Mouse (Mus musculus) left cerebral cortex, adult 11 months (tissue): Measurements from ENCODE around the gene Fam71f1.
"Not testable (repeated sequence)": the region's sequence is repeated elsewhere in the genome, so short reads cannot be mapped to it uniquely, and the experiment has no call there.

Experiments
- DNase-seq: peaks from one replicate; pipeline ENCODE4 v3.0.0; 2022; ENCODE audit warnings: low spot score

The Fam71f1 gene

DNA sequence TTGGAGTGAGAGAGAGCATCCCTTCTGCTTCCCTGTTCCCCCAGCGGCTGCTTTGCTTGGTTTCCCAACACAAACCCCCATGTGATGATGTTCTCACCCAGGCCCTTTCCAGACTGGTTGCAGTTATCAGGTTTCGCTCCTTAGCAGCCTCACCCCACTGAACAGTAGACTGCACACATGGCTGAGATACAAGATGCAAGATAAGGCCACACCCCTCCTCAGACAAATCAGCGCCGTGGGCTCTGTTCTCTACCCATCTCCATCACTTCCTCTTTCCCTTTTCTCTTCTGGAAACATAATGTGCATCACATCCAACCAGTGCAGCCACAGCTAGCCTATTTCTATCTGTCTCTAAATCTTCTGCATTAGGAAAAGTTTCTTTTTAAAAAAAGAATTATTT, 10.6 kb downstream of the Fam71f1 start:
- DNase-seq, result no peak

DNA sequence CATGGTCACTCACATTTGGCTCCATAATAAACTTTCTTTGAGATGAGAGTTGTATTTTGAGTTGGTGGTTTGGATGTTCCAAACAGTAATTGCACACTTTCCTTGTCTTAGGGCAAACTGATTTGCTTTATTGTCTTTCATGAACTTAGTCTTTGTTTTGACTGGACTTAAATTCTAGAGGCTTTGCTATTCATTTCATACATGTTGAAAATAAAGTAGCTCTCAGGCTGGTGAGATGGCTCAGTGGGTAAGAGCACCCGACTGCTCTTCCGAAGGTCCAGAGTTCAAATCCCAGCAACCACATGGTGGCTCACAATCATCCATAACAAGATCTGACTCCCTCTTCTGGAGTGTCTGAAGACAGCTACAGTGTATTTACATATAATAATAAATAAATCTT, 27.6 kb downstream of the Fam71f1 start:
- DNase-seq, result not testable (repeated sequence)

DNA sequence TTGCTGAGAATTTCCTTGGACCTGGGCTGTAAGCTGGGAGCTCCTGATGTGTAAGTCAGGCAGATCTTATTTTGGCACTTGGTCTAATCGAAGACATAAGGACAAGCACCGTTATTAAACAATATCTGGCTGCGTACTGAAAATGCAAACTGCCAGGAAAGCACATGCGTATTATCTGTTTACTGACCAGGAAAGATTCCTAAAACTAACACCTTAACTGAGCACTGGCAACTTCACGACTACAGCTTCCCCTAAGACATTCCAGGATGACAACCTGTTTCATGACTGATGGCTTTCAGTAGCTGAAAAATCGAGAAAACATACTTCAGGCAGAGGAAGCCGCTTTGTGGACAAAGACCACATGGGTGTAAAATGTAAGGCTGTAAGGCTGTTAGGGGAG, 28.2 kb downstream of the Fam71f1 start:
- DNase-seq, result no peak

DNA sequence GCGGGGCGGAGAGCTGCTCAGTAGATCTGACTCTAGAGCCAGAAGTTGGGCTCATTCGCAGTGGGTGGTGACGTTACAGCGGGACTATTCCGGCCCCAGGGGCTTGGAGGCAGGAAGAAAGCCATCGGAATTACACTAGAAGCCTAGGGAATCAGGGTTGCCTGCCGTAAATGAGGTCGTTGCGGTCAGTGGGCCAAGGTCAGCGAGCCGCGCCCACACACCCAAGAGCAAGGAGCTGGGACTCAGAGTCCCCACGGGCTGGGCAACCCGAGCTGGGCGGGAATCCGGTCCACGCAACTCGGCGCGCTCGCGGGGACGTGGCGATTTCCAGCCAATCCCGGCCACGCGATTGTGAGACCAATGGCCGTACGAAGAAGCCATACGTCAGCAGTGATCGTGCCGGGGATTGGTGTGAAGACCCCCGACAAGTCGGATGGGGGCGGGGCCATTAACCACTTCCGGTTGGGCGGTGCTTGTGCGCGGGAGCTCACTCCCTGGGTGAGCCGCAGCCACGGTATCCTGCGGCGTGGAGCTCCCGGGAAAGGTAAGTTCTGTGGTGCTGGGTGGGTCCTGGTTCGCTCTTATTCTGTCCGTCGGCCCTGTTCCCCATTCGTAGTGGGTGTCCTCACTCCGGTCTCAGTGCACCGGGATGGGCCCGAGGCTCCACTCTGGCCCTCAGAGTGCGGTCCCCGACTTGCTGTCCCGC, 28.9 kb downstream of the Fam71f1 start, which contains the start of gene Calu:
Gene Calu, plus strand, starts transcription at position 405 of the 706 bp plus-strand sequence.
- DNase-seq, result peak; percentile 99

DNA sequence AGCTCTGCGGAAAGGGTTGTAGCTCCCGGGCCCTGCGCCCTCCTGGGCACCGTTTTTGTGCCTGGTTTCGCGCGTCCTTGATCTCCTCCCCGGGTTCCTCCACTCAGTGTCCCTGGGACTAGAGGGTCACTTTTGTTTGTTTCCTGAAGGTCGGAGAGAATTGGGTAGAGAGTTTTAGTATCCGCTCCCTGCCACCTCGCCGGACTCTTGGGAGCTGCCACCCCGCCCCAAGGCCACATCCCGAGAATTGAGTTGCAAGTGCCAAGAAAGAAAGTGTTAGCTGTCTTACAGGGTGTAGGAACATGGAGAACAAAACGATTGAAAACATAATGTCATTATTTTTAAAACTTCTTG, 29.4 kb downstream of the Fam71f1 start:
- DNase-seq, result no peak

DNA sequence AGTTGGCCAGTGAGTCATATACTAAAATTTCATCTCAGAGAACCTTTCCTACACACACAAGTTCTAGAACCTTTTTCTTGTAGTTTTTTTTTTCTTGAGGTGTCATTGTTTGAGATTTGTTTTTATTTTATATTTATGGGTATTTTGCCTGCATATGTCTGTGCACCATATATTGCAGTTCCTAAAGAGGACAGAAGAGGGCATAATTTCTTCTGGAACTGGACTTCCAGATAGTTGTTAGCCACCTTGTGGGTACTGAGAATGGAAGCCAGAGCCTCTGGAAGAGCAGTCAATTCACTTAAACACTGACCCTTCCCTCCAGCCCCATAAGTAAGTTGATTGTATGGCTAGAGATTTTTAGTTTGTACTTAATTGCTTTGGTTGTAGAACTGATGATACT, 32.7 kb downstream of the Fam71f1 start:
- DNase-seq, result no peak

DNA sequence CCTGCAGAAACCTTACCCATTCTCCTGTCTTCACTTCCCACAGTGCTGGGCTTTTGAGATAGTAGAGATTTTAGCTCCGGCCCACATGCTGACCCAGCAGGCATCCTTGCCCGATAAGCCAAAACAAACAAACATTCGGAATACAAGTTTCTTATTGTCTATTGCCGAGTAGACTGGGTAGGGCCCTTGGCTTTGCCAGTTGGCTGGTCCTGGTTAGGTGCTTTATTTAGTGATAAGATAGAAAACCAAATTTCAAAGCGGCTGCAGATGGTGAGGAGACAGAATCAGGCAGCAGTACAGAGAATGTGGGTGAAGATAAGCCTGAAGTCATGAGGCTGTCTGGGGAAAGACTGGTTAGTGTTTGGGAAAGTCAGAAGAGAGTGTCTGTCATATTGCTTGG, 33.9 kb downstream of the Fam71f1 start:
- DNase-seq, result no peak

DNA sequence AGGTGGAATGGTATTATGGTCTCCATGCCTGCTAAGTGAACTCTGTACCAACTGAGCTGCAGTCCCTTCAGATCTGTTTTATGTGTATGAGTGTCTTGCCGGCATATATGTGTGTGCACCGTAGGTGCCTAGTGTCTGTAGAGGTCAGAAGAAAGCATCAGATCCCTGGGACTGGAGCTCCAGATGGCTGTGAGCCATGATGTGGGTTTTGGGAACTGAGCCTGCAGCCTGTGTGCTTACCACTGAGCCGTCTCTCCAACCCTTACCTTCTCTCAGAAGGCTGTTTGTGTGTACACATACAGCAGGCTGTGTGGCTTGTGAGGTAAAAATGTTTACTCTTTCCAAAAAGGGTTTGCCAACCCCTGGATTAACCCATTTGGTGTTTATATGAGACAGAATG, 40.4 kb downstream of the Fam71f1 start:
- no peak for DNase-seq

DNA sequence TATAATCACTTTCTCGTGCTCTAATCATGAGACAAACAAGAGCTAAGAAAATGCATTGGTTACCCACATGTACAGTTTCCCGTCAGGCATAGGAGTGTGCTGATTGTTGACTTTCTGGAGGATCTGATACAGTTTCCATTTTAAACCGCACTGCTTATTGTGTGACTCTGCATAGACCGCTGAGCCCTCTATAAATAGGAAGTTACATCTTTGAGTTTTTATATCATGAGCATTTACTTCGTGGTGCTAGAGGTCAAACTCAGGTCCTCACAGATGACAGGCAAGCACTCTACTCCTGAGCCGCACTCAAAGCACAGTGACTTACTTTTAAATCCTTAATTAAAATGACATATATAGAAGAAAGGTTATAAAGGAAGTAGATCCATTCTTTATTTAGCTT, 41.3 kb downstream of the Fam71f1 start:
- no peak for DNase-seq

DNA sequence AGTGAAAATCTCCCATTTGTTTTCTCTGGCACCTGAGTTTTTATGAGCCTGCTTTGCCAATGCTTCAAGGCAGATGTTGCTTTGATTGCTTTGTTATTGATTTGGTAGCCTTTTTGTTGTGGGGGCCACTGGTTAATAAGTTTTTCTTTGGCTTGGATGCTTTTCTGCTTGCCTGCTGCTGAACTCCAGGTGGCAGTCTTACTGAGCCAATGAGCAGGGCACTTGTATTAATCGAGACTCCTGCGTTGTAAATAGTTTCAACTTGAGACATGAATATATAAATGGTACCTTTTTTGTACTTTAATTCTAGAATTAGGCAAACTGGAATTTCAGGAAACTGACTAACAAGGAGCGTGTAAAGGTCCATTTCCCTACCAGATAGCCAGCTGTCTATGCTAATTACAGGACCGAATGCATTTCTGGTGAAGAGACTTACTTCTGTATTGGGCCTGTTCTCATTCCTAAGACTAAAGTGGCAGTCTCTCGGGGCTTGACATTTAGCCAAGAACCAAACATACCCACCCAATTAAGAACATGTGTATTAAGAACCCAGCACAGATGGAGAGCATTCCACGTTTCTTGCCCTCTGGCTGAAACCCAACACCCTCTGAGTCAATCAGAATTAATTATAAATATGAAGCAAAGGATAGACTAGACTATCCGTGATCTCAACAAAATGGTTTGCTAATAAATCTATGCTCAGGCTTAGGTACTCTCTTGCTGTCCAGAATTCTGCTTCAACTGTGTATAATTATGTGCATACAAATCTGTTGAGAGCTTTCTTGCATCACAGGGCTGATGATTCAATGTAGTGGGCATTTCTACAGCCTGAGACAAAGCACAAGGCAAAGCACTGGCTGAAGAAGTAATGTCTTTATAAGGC, 43.5 kb downstream of the Fam71f1 start:
- DNase-seq, result no peak

DNA sequence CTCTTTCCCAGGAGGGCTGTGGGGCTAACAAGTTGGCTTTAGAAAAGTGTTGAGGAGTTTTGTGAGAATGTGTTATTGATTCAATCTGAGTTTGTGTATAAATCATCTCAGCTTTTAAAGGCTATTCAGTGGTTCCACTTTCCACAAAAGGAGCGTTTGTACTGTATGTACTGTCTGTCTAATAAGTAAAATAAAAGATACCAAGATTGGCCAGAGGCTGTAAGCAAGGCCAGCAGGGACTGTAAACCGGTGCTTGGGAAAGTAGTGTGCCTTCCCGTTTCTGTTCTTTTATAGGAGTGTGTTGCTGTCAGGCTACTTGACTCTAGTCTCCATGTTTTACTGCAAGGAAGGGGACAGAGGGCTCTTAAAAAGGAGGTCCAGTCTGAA, 44.2 kb downstream of the Fam71f1 start:
- no peak for DNase-seq

DNA sequence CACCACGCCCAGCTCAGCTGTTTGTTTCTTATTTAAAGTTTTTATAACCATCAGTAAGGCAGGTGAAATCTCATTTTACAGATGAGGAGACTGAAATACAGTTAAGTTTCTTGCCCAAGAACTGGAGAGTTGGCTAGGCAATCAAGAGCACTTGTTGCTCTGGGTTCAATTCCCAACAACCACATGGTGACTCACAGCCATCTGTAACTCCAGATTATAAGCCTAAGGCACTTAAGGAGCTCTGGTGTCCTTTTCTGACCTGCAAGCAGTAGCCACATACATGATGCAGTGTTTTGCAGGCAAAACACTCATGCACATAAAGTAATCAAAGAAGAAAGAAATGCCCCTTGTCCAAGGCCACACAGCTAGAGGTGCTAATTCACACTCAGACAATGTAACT, 46.3 kb downstream of the Fam71f1 start:
- no peak for DNase-seq

DNA sequence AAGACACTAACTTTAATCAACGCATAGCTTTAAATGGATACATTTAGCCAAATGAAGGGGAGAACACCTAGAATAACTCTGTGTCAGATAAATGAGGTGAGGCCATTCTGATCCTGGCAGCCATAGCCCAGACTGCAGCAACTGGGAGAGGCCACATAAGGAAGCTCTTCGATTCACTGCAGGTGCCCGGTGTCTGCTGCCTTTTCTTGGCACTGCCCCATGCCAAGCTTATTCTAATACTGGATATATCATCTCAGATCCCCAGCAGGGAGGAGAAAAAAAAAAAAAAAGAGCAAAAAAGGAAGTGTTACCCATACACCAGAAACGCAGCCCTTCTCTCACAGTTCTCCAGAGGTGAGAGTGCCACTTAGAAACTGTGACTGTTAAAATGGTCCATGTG, 58.4 kb downstream of the Fam71f1 start:
- DNase-seq, result no peak

DNA sequence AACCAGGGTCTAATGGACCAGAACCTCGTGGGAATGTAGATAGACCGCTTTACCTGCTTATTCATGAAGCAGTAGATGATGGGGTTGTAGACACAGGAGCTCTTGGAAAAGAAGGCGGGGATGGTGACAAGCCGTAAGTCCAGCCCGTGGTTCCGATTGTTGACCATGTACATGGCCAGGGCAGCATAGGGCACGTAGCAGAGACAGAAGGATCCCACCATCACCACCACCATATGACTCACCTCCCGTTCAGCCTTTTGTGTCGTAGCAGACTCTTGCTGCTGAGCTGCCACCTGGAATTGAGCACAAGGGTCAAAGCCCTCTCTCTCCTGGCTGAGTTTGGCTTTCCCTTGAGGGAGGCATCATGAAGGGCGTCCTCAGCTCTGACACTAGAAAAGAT, 59.7 kb downstream of the Fam71f1 start:
- no peak for DNase-seq

DNA sequence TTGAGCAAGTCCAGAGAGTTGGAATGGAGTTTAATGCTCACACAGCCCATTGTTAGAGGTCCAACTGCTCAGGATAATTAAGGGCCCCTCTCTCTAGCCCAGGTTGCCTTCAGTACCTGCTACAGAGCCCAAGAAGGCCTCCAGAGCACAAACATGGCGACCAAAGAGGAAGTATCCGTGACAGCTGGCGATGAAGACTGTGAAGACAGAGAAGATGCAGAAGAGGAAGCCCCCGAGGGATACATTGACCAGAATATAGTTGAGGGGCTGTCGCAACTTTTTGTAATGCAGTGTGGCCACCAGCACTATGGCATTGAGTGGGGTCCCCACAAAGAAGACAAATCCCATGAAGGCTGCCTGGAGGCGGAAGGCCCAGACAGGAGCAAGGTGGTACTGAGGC, 61.0 kb downstream of the Fam71f1 start:
- no peak for DNase-seq

DNA sequence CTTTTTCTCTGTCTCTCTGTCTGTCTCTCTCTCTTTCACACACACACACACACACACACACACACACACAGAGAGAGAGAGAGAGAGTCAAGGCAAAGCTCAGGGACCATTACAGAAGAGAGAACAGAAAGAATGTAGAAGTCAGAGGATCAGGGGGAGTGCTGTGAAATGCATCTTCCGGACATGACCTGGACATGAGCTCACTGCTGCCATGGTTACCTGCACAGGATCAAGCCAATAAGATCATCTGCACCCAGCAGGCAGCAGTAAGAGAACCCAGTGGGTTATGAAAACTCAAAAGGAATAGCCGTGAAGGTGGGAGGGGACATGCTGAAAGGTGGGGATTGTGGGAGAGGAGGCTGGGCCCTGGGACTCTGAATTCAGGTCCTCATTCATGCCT, 63.5 kb downstream of the Fam71f1 start:
- DNase-seq, result no peak
